ENCODE assay signal across 10 mouse cellular contexts in the genomic region with DNA sequence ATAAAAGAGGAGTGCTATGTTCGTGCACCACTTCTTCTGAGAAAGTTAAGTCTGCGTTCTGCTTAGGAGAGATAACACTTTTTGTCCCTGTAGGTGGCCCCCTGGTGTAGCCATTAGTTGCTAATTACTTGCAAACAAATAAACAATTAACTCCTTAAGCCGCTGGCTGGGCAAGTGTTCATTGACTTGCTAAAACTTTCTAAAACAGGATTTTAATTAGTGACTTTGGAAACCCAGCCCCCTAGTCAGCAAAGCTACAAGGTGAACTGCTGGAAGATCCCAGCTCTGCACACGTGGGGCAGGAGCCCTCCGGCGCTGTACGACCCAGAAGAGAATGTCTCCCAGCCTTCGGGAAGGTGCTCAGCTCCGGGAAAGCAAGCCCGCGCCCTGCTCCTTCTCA. TPM values are rescaled to one million over a fixed set of nuclear protein-coding genes. Genes with fewer than 3 reads are reported as not detected.
DNase-seq lines count a peak whose midpoint lies in the region; ATAC-seq and TF ChIP-seq lines count a peak whose summit lies in the region.
"Had no signal": no experiment of that assay in that cellular context is flagged by ENCODE, and none has a peak within 500 bp of the region (broad histone marks: within the 10 kb centered on the region; RNA-seq: fewer than 3 reads in every experiment).

No protein-coding gene starts in this region.

- no peaks in the 10 kb centered on the region for H3K4me1 ChIP-seq in forebrain, embryonic 14.5 days (ENCODE audit: control insufficient read depth, insufficient read depth, low read length)
- no peaks in the 10 kb centered on the region for H3K4me1 ChIP-seq in forebrain, embryonic 13.5 days
- H3K4me1 ChIP-seq in midbrain, postnatal 0 days (ENCODE audit: insufficient read depth, low read length): no peaks in the 10 kb centered on the region
- H3K4me1 ChIP-seq in midbrain, embryonic 13.5 days (replicated peaks): no peaks in the 10 kb centered on the region; the same call in 1 of the 2 replicates
- 0 out of 2 replicates have a peak, but pooled peaks cover 6% of the 10 kb centered on the region for H3K4me1 ChIP-seq in kidney, embryonic 16.5 days (ENCODE audit: insufficient read depth, low read length)
- 0 out of 2 replicates have a peak, but pooled peaks cover 2% of the 10 kb centered on the region for H3K4me1 ChIP-seq in intestine, postnatal 0 days (replicated peaks; ENCODE audit: control insufficient read depth, insufficient read depth, low read length)

- under 1% methylated on average over 11 of the region's 11 CpGs for WGBS in forebrain, embryonic 14.5 days
- WGBS in forebrain, embryonic 13.5 days: under 1% methylated on average over 11 of the region's 11 CpGs
- 3% methylated on average over 11 of the region's 11 CpGs for WGBS in midbrain, postnatal 0 days
- 4% methylated on average over 11 of the region's 11 CpGs for WGBS in midbrain, embryonic 13.5 days
- 4% methylated on average over 11 of the region's 11 CpGs for WGBS in kidney, embryonic 16.5 days
- WGBS in intestine, postnatal 0 days: 11% methylated on average over 11 of the region's 11 CpGs

- no peak overlapping the region for H3K27ac ChIP-seq in forebrain, embryonic 14.5 days (ENCODE audit: low read depth, low read length)
- H3K27ac ChIP-seq in forebrain, embryonic 13.5 days: no peak overlapping the region
- no peak overlapping the region for H3K27ac ChIP-seq in midbrain, postnatal 0 days (ENCODE audit: low read depth, low read length)
- no peak overlapping the region for H3K27ac ChIP-seq in midbrain, embryonic 13.5 days
- no peak overlapping the region for H3K27ac ChIP-seq in kidney, embryonic 16.5 days (ENCODE audit: low read length)
- H3K27ac ChIP-seq in intestine, postnatal 0 days (ENCODE audit: low read depth, low read length): no peak overlapping the region
- H3K27ac ChIP-seq: macrophage had no signal

- H3K4me3 ChIP-seq in forebrain, embryonic 14.5 days (ENCODE audit: low read depth, low read length): no peak overlapping the region
- H3K4me3 ChIP-seq in forebrain, embryonic 13.5 days: no peak overlapping the region
- H3K4me3 ChIP-seq in midbrain, postnatal 0 days (ENCODE audit: low read depth, low read length): no peak overlapping the region
- no peak overlapping the region for H3K4me3 ChIP-seq in midbrain, embryonic 13.5 days (replicated peaks)
- peak overlapping the region; percentile 10; the same call in 1 of the 2 replicates for H3K4me3 ChIP-seq in kidney, embryonic 16.5 days (ENCODE audit: low read length)
- no peak overlapping the region for H3K4me3 ChIP-seq in intestine, postnatal 0 days (ENCODE audit: low read depth, low read length)

- DNase-seq in forebrain, embryonic 14.5 days (ENCODE audit: low spot score): peak; percentile 6
- DNase-seq in midbrain, postnatal 0 days (ENCODE audit: low spot score): no peak
- peak; percentile 10 for DNase-seq in yolk sac, embryonic 10.5 days (ENCODE audit: low spot score)
- DNase-seq in right cerebral cortex, postnatal 10 days (ENCODE audit: low spot score in 2 of 2): no peak

- no peak overlapping the region for H3K9ac ChIP-seq in forebrain, embryonic 14.5 days (ENCODE audit: low read length)
- H3K9ac ChIP-seq in forebrain, embryonic 13.5 days: no peak overlapping the region
- H3K9ac ChIP-seq in midbrain, postnatal 0 days (replicated peaks; ENCODE audit: low read length, poor library complexity, severe bottlenecking): no peak overlapping the region
- H3K9ac ChIP-seq in midbrain, embryonic 13.5 days (replicated peaks): no peak overlapping the region
- H3K9ac ChIP-seq in kidney, embryonic 16.5 days (replicated peaks; ENCODE audit: low read length): no peak overlapping the region
- no peak overlapping the region for H3K9ac ChIP-seq in intestine, postnatal 0 days (ENCODE audit: low read depth, low read length)

- no peak overlapping the region for H3K4me2 ChIP-seq in forebrain, embryonic 14.5 days (ENCODE audit: low read length)
- H3K4me2 ChIP-seq in forebrain, embryonic 13.5 days: no peak overlapping the region
- H3K4me2 ChIP-seq in midbrain, postnatal 0 days (ENCODE audit: low read depth, low read length, poor library complexity, severe bottlenecking): peak overlapping the region; percentile 13; the same call in 1 of the 2 replicates
- H3K4me2 ChIP-seq in midbrain, embryonic 13.5 days (replicated peaks): no peak overlapping the region
- peak overlapping the region; percentile 44 for H3K4me2 ChIP-seq in kidney, embryonic 16.5 days (replicated peaks; ENCODE audit: low read depth, low read length)
- no peak overlapping the region for H3K4me2 ChIP-seq in intestine, postnatal 0 days (replicated peaks; ENCODE audit: low read depth)

- no peak for ATAC-seq in forebrain, embryonic 14.5 days
- no peak for ATAC-seq in forebrain, embryonic 13.5 days
- no peak for ATAC-seq in midbrain, postnatal 0 days (ENCODE audit: low FRiP score)
- ATAC-seq in midbrain, embryonic 13.5 days: no peak
- ATAC-seq in kidney, embryonic 16.5 days (ENCODE audit: low FRiP score, low TSS enrichment): no peak
- no peak for ATAC-seq in intestine, postnatal 0 days

- no peak for TF ChIP-seq CTCF in midbrain, postnatal 0 days (IDR thresholded peaks at IDR 0.05)
- TF ChIP-seq CTCF in intestine, postnatal 0 days (IDR thresholded peaks at IDR 0.05; ENCODE audit: low read depth): no peak

- H3K27me3 ChIP-seq in forebrain, embryonic 14.5 days (replicated peaks; ENCODE audit: control insufficient read depth, insufficient read depth, low read length): peaks cover 14% of the 10 kb centered on the region
- peaks cover 55% of the 10 kb centered on the region for H3K27me3 ChIP-seq in forebrain, embryonic 13.5 days
- no peaks in the 10 kb centered on the region for H3K27me3 ChIP-seq in midbrain, postnatal 0 days (ENCODE audit: insufficient read depth, low read length)
- peaks cover 12% of the 10 kb centered on the region; the same call in 1 of the 2 replicates for H3K27me3 ChIP-seq in midbrain, embryonic 13.5 days
- H3K27me3 ChIP-seq in kidney, embryonic 16.5 days (ENCODE audit: insufficient read depth, low read length): peaks cover 3% of the 10 kb centered on the region; the same call in 1 of the 2 replicates
- no peaks in the 10 kb centered on the region for H3K27me3 ChIP-seq in intestine, postnatal 0 days (replicated peaks; ENCODE audit: control insufficient read depth, insufficient read depth, low read length)

- no peaks in the 10 kb centered on the region for H3K9me3 ChIP-seq in forebrain, embryonic 14.5 days (replicated peaks; ENCODE audit: control insufficient read depth, low read length)
- H3K9me3 ChIP-seq in forebrain, embryonic 13.5 days (replicated peaks): no peaks in the 10 kb centered on the region
- no peaks in the 10 kb centered on the region for H3K9me3 ChIP-seq in midbrain, postnatal 0 days (ENCODE audit: low read length)
- H3K9me3 ChIP-seq in midbrain, embryonic 13.5 days: no peaks in the 10 kb centered on the region
- no peaks in the 10 kb centered on the region for H3K9me3 ChIP-seq in kidney, embryonic 16.5 days (ENCODE audit: low read length)
- H3K9me3 ChIP-seq in intestine, postnatal 0 days (ENCODE audit: control insufficient read depth): no peaks in the 10 kb centered on the region

- no peaks in the 10 kb centered on the region for H3K36me3 ChIP-seq in forebrain, embryonic 14.5 days (ENCODE audit: control insufficient read depth, insufficient read depth, low read length)
- no peaks in the 10 kb centered on the region for H3K36me3 ChIP-seq in forebrain, embryonic 13.5 days (ENCODE audit: poor library complexity, severe bottlenecking)
- no peaks in the 10 kb centered on the region for H3K36me3 ChIP-seq in midbrain, postnatal 0 days (ENCODE audit: insufficient read depth, low read length)
- H3K36me3 ChIP-seq in midbrain, embryonic 13.5 days: no peaks in the 10 kb centered on the region
- no peaks in the 10 kb centered on the region for H3K36me3 ChIP-seq in kidney, embryonic 16.5 days (ENCODE audit: insufficient read depth, low read length)
- no peaks in the 10 kb centered on the region for H3K36me3 ChIP-seq in intestine, postnatal 0 days (ENCODE audit: control insufficient read depth, insufficient read depth)

RNA-seq across cellular contexts. Expression of gene Hesx1, which starts 6.2 kb away (rescaled TPM):
- polyA plus RNA-seq in forebrain, embryonic 14.5 days (2014; fragmentation: Nextera tagmentation; extraction: Ambion mirVana): not detected in 2 replicates
- polyA plus RNA-seq in forebrain, embryonic 13.5 days (2015; fragmentation: Nextera tagmentation; extraction: Ambion mirVana): not detected in 2 replicates
- 0.88 TPM in 1 of 2 replicates, not detected in the other for total RNA-seq in midbrain, postnatal 0 days (2014; rRNA removed)
- 0.16 and 0.40 TPM in 2 replicates for polyA plus RNA-seq in midbrain, postnatal 0 days (2015; fragmentation: Nextera tagmentation; extraction: Ambion mirVana)
- not detected in 2 replicates for polyA plus RNA-seq in midbrain, embryonic 13.5 days (2015; fragmentation: Nextera tagmentation; extraction: Ambion mirVana)
- 0.65 and 0.90 TPM in 2 replicates for polyA plus RNA-seq in kidney, embryonic 16.5 days (2015; fragmentation: Nextera tagmentation; extraction: Ambion mirVana)
- polyA plus RNA-seq in intestine, postnatal 0 days (2015; fragmentation: Nextera tagmentation; extraction: Ambion mirVana): 0.26 and 0.35 TPM in 2 replicates
- total RNA-seq: left cerebral cortex, adult 18-20 months had no signal

RNA-seq across cellular contexts. Expression of gene Appl1, which starts 29.4 kb away (rescaled TPM):
- polyA plus RNA-seq in forebrain, embryonic 14.5 days (2014; fragmentation: Nextera tagmentation; extraction: Ambion mirVana): 62.4 and 86.8 TPM in 2 replicates
- 62.0 and 70.0 TPM in 2 replicates for polyA plus RNA-seq in forebrain, embryonic 13.5 days (2015; fragmentation: Nextera tagmentation; extraction: Ambion mirVana)
- total RNA-seq in midbrain, postnatal 0 days (2014; rRNA removed): 43.7 and 68.2 TPM in 2 replicates
- polyA plus RNA-seq in midbrain, postnatal 0 days (2015; fragmentation: Nextera tagmentation; extraction: Ambion mirVana): 51.9 and 65.8 TPM in 2 replicates
- 57.8 and 63.2 TPM in 2 replicates for polyA plus RNA-seq in midbrain, embryonic 13.5 days (2015; fragmentation: Nextera tagmentation; extraction: Ambion mirVana)
- polyA plus RNA-seq in kidney, embryonic 16.5 days (2015; fragmentation: Nextera tagmentation; extraction: Ambion mirVana): 31.3 and 32.1 TPM in 2 replicates
- polyA plus RNA-seq in intestine, postnatal 0 days (2015; fragmentation: Nextera tagmentation; extraction: Ambion mirVana): 14.9 and 17.0 TPM in 2 replicates

RNA-seq across cellular contexts. Expression of gene Il17rd, which starts 38.4 kb away (rescaled TPM):
- 1.3 and 1.9 TPM in 2 replicates for polyA plus RNA-seq in forebrain, embryonic 14.5 days (2014; fragmentation: Nextera tagmentation; extraction: Ambion mirVana)
- polyA plus RNA-seq in forebrain, embryonic 13.5 days (2015; fragmentation: Nextera tagmentation; extraction: Ambion mirVana): 1.9 and 2.3 TPM in 2 replicates
- total RNA-seq in midbrain, postnatal 0 days (2014; rRNA removed): 9.1 TPM in 2 replicates
- 1.2 and 1.5 TPM in 2 replicates for polyA plus RNA-seq in midbrain, postnatal 0 days (2015; fragmentation: Nextera tagmentation; extraction: Ambion mirVana)
- 2.5 and 2.8 TPM in 2 replicates for polyA plus RNA-seq in midbrain, embryonic 13.5 days (2015; fragmentation: Nextera tagmentation; extraction: Ambion mirVana)
- polyA plus RNA-seq in kidney, embryonic 16.5 days (2015; fragmentation: Nextera tagmentation; extraction: Ambion mirVana): 5.4 and 6.3 TPM in 2 replicates
- polyA plus RNA-seq in intestine, postnatal 0 days (2015; fragmentation: Nextera tagmentation; extraction: Ambion mirVana): 0.73 and 0.86 TPM in 2 replicates

Comparison
In these comparisons a context has a peak if more than half of its experiments do, and no peak if none do; other contexts are left out.
1. H3K4me2 ChIP-seq: peak in midbrain, postnatal 0 days (single experiment) and kidney, embryonic 16.5 days (single experiment); none in forebrain, embryonic 14.5 days (single experiment), forebrain, embryonic 13.5 days (single experiment), midbrain, embryonic 13.5 days (single experiment) and intestine, postnatal 0 days (single experiment).
2. DNase-seq: peak in forebrain, embryonic 14.5 days (single experiment) and yolk sac, embryonic 10.5 days (single experiment); none in midbrain, postnatal 0 days (single experiment) and right cerebral cortex, postnatal 10 days (0 of 2).